Mouse (Mus musculus): ENCODE measurements at regions not wholly inside any gene's neighbourhood (a gene's known extent, or its start where the extent isn't known, plus 50 kb on each side); places are given as distances from the start of the nearest gene placed in this dataset.

DNA sequence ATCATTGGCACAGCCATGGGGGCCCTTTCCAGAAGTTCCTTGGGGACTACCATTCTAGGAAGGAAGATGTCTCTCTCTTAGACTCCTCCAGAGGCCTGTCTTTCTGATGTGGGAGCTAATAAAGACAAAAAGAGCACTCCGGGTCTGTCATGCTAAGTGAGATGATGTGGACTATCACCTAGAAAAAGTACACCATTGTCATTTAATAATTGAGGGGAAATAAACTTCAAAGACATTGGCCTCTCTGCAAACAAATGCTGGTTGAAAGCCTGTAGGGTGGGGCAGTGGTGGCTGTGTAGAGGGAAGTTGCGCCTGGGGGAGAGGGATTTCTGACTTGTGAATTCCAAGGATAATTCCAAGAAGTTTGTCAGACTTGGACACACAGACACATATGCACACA lies 105.9 kb upstream of the Clint1 start:
- TF ChIP-seq POLR2A (IDR thresholded peaks at IDR 0.05; ENCODE audit: control insufficient read depth, low read depth, low read length) (no peak), CTCF (IDR thresholded peaks at IDR 0.05; ENCODE audit: control insufficient read depth, insufficient read depth, insufficient replicate concordance, low read depth, low read length) (no peak)
